Mouse (Mus musculus) right cerebral cortex, postnatal 14 days (tissue): ENCODE results near the gene Cxcl5.
"Not testable (repeated sequence)": the region's sequence is repeated elsewhere in the genome, so short reads cannot be mapped to it uniquely, and the experiment has no call there.

Experiments
- DNase-seq: peaks from one replicate; pipeline ENCODE4 v3.0.0; 2022

The Cxcl5 gene

GRCm38 (mm10) chr5:90785659-90786588, 26.8 kb downstream of the Cxcl5 start, which contains the start of gene Cxcl3:
Gene Cxcl3 (plus strand): TSS chr5:90786103.
- no peak for DNase-seq

- DNase-seq, result no peak
These were observed 29.0 kb downstream of the Cxcl5 start for GRCm38 (mm10) chr5:90788114-90788513.

GRCm38 (mm10) chr5:90789306-90790073, 30.3 kb downstream of the Cxcl5 start:
- no peak for DNase-seq

- no peak for DNase-seq
These were observed 30.9 kb downstream of the Cxcl5 start for GRCm38 (mm10) chr5:90790074-90790502.

GRCm38 (mm10) chr5:90794195-90794625, 35.0 kb downstream of the Cxcl5 start, which contains the start of gene Cxcl15:
Gene Cxcl15 (plus strand): TSS chr5:90794534.
- DNase-seq, result no peak

- not testable (repeated sequence) for DNase-seq
These were observed 36.2 kb downstream of the Cxcl5 start for GRCm38 (mm10) chr5:90795392-90795791.

GRCm38 (mm10) chr5:90804574-90804973, 45.4 kb downstream of the Cxcl5 start:
- DNase-seq, result no peak

GRCm38 (mm10) chr5:90806050-90806449, 46.9 kb downstream of the Cxcl5 start:
- no peak for DNase-seq

GRCm38 (mm10) chr5:90807176-90807950, 48.2 kb downstream of the Cxcl5 start:
- DNase-seq, result no peak
